Mouse (Mus musculus): ENCODE results near the gene Elmod3.

The Elmod3 gene

GRCm38 (mm10) chr6:72597956-72598753 is at the start of gene Elmod3, which contains the start of gene Retsat:
Elmod3 (minus strand) TSS chr6:72598413.
Retsat (plus strand) TSS chr6:72598475.
- peak; percentile 96 to 98 for DNase-seq

- DNase-seq, result peak; percentile 45 to 72
Observed at GRCm38 (mm10) chr6:72647383-72647820, 49.2 kb upstream of the Elmod3 start.

GRCm38 (mm10) chr6:72645364-72645763 is 47.2 kb upstream of the Elmod3 start:
- no peak for DNase-seq

- DNase-seq, result no peak
Observed at GRCm38 (mm10) chr6:72644576-72644975, 46.4 kb upstream of the Elmod3 start.

- no peak for DNase-seq
Observed at GRCm38 (mm10) chr6:72641218-72641954, 43.2 kb upstream of the Elmod3 start.

- peak in 1 of 2 experiments; percentile 40 for DNase-seq
Observed at GRCm38 (mm10) chr6:72636940-72637339, 38.7 kb upstream of the Elmod3 start.

- peak; percentile 66 to 81 for DNase-seq
Observed at GRCm38 (mm10) chr6:72635760-72636431, 37.7 kb upstream of the Elmod3 start.

GRCm38 (mm10) chr6:72634311-72634710 is 36.1 kb upstream of the Elmod3 start:
- DNase-seq, result no peak

- no peak for DNase-seq
Observed at GRCm38 (mm10) chr6:72631700-72632099, 33.5 kb upstream of the Elmod3 start.

- DNase-seq, result no peak
Observed at GRCm38 (mm10) chr6:72630961-72631360, 32.7 kb upstream of the Elmod3 start.

- peak; percentile 64 to 83 for DNase-seq
Observed at GRCm38 (mm10) chr6:72630370-72630769, 32.2 kb upstream of the Elmod3 start.

GRCm38 (mm10) chr6:72627276-72627675 is 29.1 kb upstream of the Elmod3 start:
- peak in 1 of 2 experiments; percentile 58 for DNase-seq

- DNase-seq, result no peak
Observed at GRCm38 (mm10) chr6:72626391-72626790, 28.2 kb upstream of the Elmod3 start.

- peak; percentile 75 for DNase-seq
Observed at GRCm38 (mm10) chr6:72623661-72624402, 25.6 kb upstream of the Elmod3 start.

- no peak for DNase-seq
Observed at GRCm38 (mm10) chr6:72622917-72623316, 24.7 kb upstream of the Elmod3 start.

GRCm38 (mm10) chr6:72620920-72621319 is 22.7 kb upstream of the Elmod3 start:
- DNase-seq, result no peak

- DNase-seq, result peak; percentile 50 to 60
Observed at GRCm38 (mm10) chr6:72619734-72620532, 21.7 kb upstream of the Elmod3 start.

GRCm38 (mm10) chr6:72616643-72617288 is 18.6 kb upstream of the Elmod3 start, which contains the start of gene Tgoln1:
Tgoln1 (minus strand) TSS chr6:72617000.
- peak; percentile 93 for DNase-seq

- DNase-seq, result no peak
Observed at GRCm38 (mm10) chr6:72615561-72616375, 17.6 kb upstream of the Elmod3 start.

GRCm38 (mm10) chr6:72615151-72615550 is 16.9 kb upstream of the Elmod3 start:
- DNase-seq, result no peak

Measured in kidney, adult 8-10 months (tissue).